Mouse (Mus musculus): ENCODE results near the gene Camta1.
A peak's percentile ranks its signal among the peaks of the same experiment; 100 is the strongest.

- TF ChIP-seq POLR2A (IDR thresholded peaks at IDR 0.05; ENCODE audit: borderline replicate concordance, insufficient read depth, low read length) (no peak), CTCF (IDR thresholded peaks at IDR 0.05; ENCODE audit: borderline replicate concordance, insufficient read depth, low read depth, low read length) (peak; percentile 40; the same call in 1 of the 2 replicates)
Measured at GRCm38 (mm10) chr4:151851179-151851578, 10.5 kb downstream of the Camta1 start.
